Mouse (Mus musculus): Measurements from ENCODE around the gene Cenpp.

DNA sequence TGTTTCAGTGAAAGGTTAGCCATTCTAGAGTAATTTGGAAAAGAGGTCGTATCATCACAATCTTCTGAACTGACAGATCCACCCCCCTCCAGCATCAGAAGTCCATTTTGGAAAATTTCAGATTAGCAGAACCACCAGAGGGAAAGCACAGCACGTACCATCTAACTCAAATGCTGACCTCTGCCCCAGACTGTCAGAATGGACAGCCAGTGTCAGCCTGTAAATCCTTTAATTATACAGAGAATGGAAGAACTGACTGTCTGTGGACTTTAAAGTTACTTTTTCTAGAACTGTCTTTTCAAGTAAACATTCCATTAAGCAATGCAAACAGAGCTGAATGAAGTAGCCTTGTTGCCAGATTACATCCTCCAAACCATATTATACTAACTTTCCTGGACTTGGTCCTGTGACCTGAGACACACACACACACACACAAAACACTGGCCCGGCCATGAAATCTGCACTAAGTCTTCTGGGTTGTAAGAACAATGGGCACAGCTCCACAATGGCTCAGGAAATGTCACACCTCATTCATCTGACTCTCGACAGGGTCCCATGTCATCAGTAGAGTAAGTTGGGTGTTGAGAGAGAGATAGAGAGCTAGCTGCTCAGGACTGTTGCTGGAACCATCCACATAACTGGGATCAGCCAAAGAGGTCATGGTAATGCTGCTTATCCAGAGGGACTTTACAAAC lies 180.5 kb downstream of the Cenpp start:
- TF ChIP-seq CTCF (IDR thresholded peaks at IDR 0.05; ENCODE audit: control insufficient read depth, insufficient read depth, insufficient read length), result no peak
- TF ChIP-seq FOSL1 (IDR thresholded peaks at IDR 0.05; ENCODE audit: insufficient read depth, low read length, poor library complexity, severe bottlenecking), result no peak

Measured in C2C12 (cell line).